Mouse (Mus musculus) C2C12 (cell line): ENCODE data around the gene Cd160. TPM values are rescaled to one million over a fixed set of nuclear protein-coding genes. Genes with fewer than 3 reads are reported as not detected.

Source experiments
- H3K27me3 ChIP-seq: one replicate; pipeline ENCODE4 v1.6.1; 2011; ENCODE audit not compliant: control insufficient read depth, insufficient read depth, insufficient read length
- H3K36me3 ChIP-seq: one replicate; pipeline ENCODE4 v1.6.1; 2011; ENCODE audit not compliant: control insufficient read depth, insufficient read depth
- H3K4me3 ChIP-seq: one replicate; pipeline ENCODE4 v1.5.1; 2011; ENCODE audit warnings: mild to moderate bottlenecking, control low read depth; ENCODE audit not compliant: poor library complexity, insufficient read depth, severe bottlenecking
- H3K79me2 ChIP-seq: one replicate; pipeline ENCODE4 v1.6.1; 2011; ENCODE audit not compliant: control insufficient read depth, insufficient read depth
- H3K79me3 ChIP-seq: one replicate; pipeline ENCODE4 v1.6.1; 2011; ENCODE audit warnings: low read depth, control low read depth
- H3ac ChIP-seq: one replicate; pipeline ENCODE3; 2011; ENCODE audit warnings: low read depth; ENCODE audit not compliant: control insufficient read depth, insufficient read length
- CEBPB ChIP-seq: IDR thresholded peaks from one replicate; pipeline ENCODE4 v1.6.1; 2011; ENCODE audit warnings: low read depth, mild to moderate bottlenecking, control low read depth, moderate library complexity
- CTCF ChIP-seq: IDR thresholded peaks from one replicate; pipeline ENCODE4 v1.5.1; 2011; ENCODE audit not compliant: control insufficient read depth, insufficient read depth, insufficient read length
- FOSL1 ChIP-seq: IDR thresholded peaks from one replicate; pipeline ENCODE4 v1.8.0; 2011; ENCODE audit warnings: mild to moderate bottlenecking, low read length; ENCODE audit not compliant: poor library complexity, insufficient read depth, severe bottlenecking
- MAX ChIP-seq: IDR thresholded peaks from one replicate; pipeline ENCODE4 v1.6.1; 2011; ENCODE audit warnings: mild to moderate bottlenecking, control low read depth
- MYOD1 ChIP-seq: IDR thresholded peaks from one replicate; pipeline ENCODE4 v1.6.1; 2011; ENCODE audit warnings: low read depth; ENCODE audit not compliant: control insufficient read depth, insufficient read length
- MYOG ChIP-seq: IDR thresholded peaks from one replicate; pipeline ENCODE4 v1.6.1; 2011; ENCODE audit not compliant: control insufficient read depth, insufficient read length; ENCODE audit errors: extremely low read depth
- USF1 ChIP-seq: IDR thresholded peaks from one replicate; pipeline ENCODE4 v1.6.1; 2011; ENCODE audit warnings: low read depth, mild to moderate bottlenecking, control low read depth, moderate library complexity
- polyA plus RNA-seq: library from polyadenylated mRNA; unstranded; fragments of >200 nt; fragmentation: generic; extraction: Trizol; gene quantifications from one replicate; pipeline ENCODE4 v1.2.1, GENCODE M21; 2012; ENCODE audit warnings: missing spikeins

The Cd160 gene
- polyA plus RNA-seq, 1 experiment, result 0.04 TPM

DNA sequence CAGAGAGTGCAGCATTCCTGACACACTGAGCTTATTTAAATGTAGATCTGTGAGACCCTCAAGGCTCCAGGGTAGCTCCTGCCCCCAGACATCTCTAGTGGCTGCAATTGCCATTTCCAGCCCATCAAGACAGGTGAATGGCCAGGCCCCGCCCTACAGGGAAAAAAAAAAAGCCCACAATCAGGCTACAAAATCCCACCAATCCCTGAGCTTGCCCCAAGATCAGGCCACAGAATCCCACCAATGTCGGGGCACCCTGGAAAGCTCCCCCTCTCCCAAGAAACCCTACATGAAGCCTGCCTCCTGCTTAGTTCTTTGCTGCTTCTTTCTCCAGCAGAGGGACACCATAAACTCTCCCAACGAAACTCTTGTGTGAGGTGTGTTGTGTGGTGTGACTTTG lies 21.0 kb downstream of the Cd160 start:
- Histone ChIP-seq H3K36me3 (no peaks in the 10 kb centered on the region), H3K27me3 (no peaks in the 10 kb centered on the region), H3K4me3 (no peak overlapping the region), H3ac (no peak overlapping the region), H3K79me2 (no peaks in the 10 kb centered on the region), H3K79me3 (no peaks in the 10 kb centered on the region)
- TF ChIP-seq MYOD1 (no peak), CEBPB (no peak), FOSL1 (no peak), USF1 (no peak), MAX (no peak), MYOG (no peak), CTCF (no peak)

DNA sequence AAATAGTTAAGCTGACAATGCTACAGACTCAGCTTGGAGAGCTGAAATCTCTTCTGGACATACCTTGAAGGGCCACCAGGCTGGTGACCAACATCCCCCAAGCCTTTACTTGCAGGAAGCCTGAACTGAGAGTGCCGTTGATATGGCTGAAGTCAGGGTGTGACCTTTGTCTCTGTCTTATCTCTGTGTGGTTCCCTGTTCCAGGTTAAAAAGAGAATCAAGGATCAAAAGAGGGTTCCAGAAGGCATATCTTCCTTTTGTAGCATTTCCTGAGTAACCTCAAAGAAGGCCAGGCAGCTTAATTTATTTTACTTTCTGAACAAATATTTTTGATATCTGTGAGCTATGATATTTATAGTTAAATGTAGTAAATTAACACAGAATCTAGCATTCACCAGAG lies 26.9 kb downstream of the Cd160 start:
- TF ChIP-seq CEBPB (no peak), FOSL1 (no peak)
- Histone ChIP-seq H3K27me3 (no peaks in the 10 kb centered on the region), H3K4me3 (no peak overlapping the region), H3K79me3 (no peaks in the 10 kb centered on the region), H3K36me3 (no peaks in the 10 kb centered on the region), H3ac (no peak overlapping the region), H3K79me2 (no peaks in the 10 kb centered on the region)

- Histone ChIP-seq H3K79me2 (no peaks in the 10 kb centered on the region), H3K36me3 (peaks cover 3% of the 10 kb centered on the region), H3K27me3 (no peaks in the 10 kb centered on the region), H3K4me3 (no peak overlapping the region), H3K79me3 (no peaks in the 10 kb centered on the region), H3ac (no peak overlapping the region)
- no peak for TF ChIP-seq CEBPB
- TF ChIP-seq MYOD1, result no peak
- TF ChIP-seq USF1, result no peak
- TF ChIP-seq CTCF, result no peak
- no peak for TF ChIP-seq MYOG
- no peak for TF ChIP-seq FOSL1
- TF ChIP-seq MAX, result no peak
These were observed 28.9 kb downstream of the Cd160 start for GRCm38 (mm10) chr3:96800254-96800653.

- Histone ChIP-seq H3ac (no peak overlapping the region), H3K4me3 (no peak overlapping the region), H3K36me3 (peaks cover 12% of the 10 kb centered on the region), H3K27me3 (no peaks in the 10 kb centered on the region), H3K79me2 (no peaks in the 10 kb centered on the region), H3K79me3 (no peaks in the 10 kb centered on the region)
- TF ChIP-seq MYOG, result no peak
- TF ChIP-seq FOSL1, result no peak
- TF ChIP-seq MYOD1, result no peak
- no peak for TF ChIP-seq CTCF
- no peak for TF ChIP-seq MAX
- no peak for TF ChIP-seq CEBPB
- no peak for TF ChIP-seq USF1
These were observed 40.6 kb downstream of the Cd160 start for GRCm38 (mm10) chr3:96788506-96788905.

- Histone ChIP-seq H3K36me3 (peaks cover 12% of the 10 kb centered on the region), H3ac (no peak overlapping the region), H3K79me2 (no peaks in the 10 kb centered on the region), H3K27me3 (no peaks in the 10 kb centered on the region), H3K79me3 (no peaks in the 10 kb centered on the region), H3K4me3 (no peak overlapping the region)
- TF ChIP-seq CTCF (no peak), MYOG (no peak), FOSL1 (no peak), MYOD1 (no peak), CEBPB (no peak), USF1 (no peak), MAX (no peak)
These were observed 41.4 kb downstream of the Cd160 start for GRCm38 (mm10) chr3:96787784-96788183.

GRCm38 (mm10) chr3:96782236-96782635 lies 46.9 kb downstream of the Cd160 start:
- no peaks in the 10 kb centered on the region for H3K27me3 ChIP-seq
- H3K79me2 ChIP-seq, result no peaks in the 10 kb centered on the region
- H3K36me3 ChIP-seq, result peaks cover 12% of the 10 kb centered on the region
- H3K79me3 ChIP-seq, result no peaks in the 10 kb centered on the region
- no peak overlapping the region for H3ac ChIP-seq
- H3K4me3 ChIP-seq, result no peak overlapping the region
- TF ChIP-seq MYOG, result no peak
- TF ChIP-seq CEBPB, result no peak
- TF ChIP-seq FOSL1, result no peak
- TF ChIP-seq MYOD1, result no peak
- TF ChIP-seq MAX, result no peak
- TF ChIP-seq CTCF, result no peak
- no peak for TF ChIP-seq USF1
